Mouse (Mus musculus) testis, adult 2 months (tissue): ENCODE measurements at regions not wholly inside any gene's neighbourhood (a gene's known extent, or its start where the extent isn't known, plus 50 kb on each side); places are given as distances from the start of the nearest gene placed in this dataset.

ENCODE experiments used
- CTCF ChIP-seq: fragments of 200-500 bp; IDR thresholded peaks from 2 replicates; pipeline ENCODE4 v1.5.1; 2012; ENCODE audit warnings: low read depth, mild to moderate bottlenecking, inconsistent platforms, low read length, moderate library complexity; ENCODE audit not compliant: control insufficient read depth, insufficient read depth, insufficient replicate concordance
- POLR2A ChIP-seq: fragments of 200-500 bp; IDR thresholded peaks from 2 replicates; pipeline ENCODE4 v1.6.1; 2012; ENCODE audit warnings: low read depth, mild to moderate bottlenecking, inconsistent platforms, low read length, moderate library complexity; ENCODE audit not compliant: control insufficient read depth

DNA sequence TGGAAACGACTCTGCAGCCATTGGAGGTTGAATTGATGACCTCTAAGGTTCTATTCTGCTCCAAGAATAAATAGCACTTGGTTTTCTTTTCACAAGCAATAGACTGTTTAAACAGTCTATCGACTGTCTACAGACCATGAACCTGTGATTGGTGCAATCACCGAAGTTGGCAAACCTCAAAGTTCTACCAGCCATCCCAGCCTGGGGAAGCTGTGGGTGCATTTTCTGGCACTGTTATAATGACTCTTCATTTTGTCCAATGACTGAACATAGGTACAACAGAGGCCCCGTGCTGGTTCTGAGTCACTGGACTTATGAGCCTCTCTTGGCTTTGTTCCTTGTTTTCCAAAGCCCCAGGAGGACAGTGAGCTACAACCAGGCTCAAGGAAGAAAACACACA, 178.6 kb downstream of the Kdr start:
- TF ChIP-seq POLR2A: no peak
- no peak for TF ChIP-seq CTCF
